Mouse (Mus musculus) liver, embryonic 14.5 days (tissue): ENCODE measurements around the gene Slc28a3.

Experiments
- CTCF ChIP-seq: IDR thresholded peaks from 2 replicates; pipeline ENCODE4 v1.5.1; 2016; ENCODE audit warnings: antibody characterized with exemption, low read depth, control low read depth
- EP300 ChIP-seq: IDR thresholded peaks from 2 replicates; pipeline ENCODE4 v1.6.1; 2016; ENCODE audit warnings: antibody characterized with exemption, low read depth

DNA sequence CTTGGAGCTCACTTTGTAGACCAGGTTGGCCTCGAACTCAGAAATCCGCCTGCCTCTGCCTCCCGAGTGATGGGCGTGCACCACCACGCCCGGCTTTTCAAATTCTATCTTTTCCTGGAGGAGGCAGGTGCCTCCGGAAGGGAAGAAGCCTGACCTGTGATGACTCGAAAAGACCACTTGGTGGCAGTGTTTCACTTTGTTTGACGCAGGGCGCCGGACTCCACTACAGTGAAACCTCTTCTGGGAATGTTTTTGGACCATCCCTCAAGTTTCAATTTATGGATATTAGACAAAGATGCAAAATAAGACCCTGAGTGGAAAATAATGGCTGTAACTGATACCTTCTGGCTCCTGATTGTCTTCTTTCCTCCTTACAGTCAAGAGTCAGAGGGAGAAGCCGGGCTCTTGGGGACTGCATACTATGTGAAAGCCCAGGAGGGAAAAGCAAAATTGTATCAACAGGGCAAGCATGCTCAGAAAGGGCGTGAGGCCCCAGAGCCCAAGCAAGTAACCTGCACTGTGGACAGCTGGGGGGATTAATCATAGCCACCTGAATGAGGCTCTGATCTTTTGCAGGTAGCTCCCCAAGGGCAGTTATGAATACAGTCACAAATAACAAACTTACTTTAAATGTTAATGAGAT lies 26.8 kb upstream of the Slc28a3 start:
- TF ChIP-seq CTCF (peak; percentile 66), EP300 (no peak)
